Mouse (Mus musculus) myocyte (in vitro differentiated cells): Measurements from ENCODE around the gene Rccd1.

ENCODE experiments used
- CEBPB ChIP-seq: IDR thresholded peaks from 2 replicates; pipeline ENCODE4 v1.6.1; 2011; ENCODE audit warnings: mild to moderate bottlenecking, moderate library complexity; ENCODE audit not compliant: poor library complexity, insufficient read depth, severe bottlenecking
- MYOG ChIP-seq, 3 experiments: IDR thresholded peaks; one replicate each; pipeline ENCODE4 v1.6.1; 2011; ENCODE audit warnings: control low read depth in 2 of 3, low read depth in 2 of 3, mild to moderate bottlenecking in 2 of 3; ENCODE audit not compliant: insufficient read length in 2 of 3, control insufficient read depth in 1 of 3, insufficient read depth in 1 of 3
- POLR2A ChIP-seq: IDR thresholded peaks from one replicate; pipeline ENCODE4 v1.6.1; 2011; ENCODE audit warnings: low read depth, mild to moderate bottlenecking, control low read depth, moderate library complexity; ENCODE audit not compliant: insufficient read length
- POLR2AphosphoS2 ChIP-seq: IDR thresholded peaks from one replicate; pipeline ENCODE4 v1.6.1; 2011; ENCODE audit warnings: low read depth, control low read depth; ENCODE audit not compliant: insufficient read length
- REST ChIP-seq: IDR thresholded peaks from one replicate; pipeline ENCODE4 v1.6.1; 2011; ENCODE audit warnings: mild to moderate bottlenecking, control low read depth, moderate library complexity; ENCODE audit not compliant: insufficient read depth, insufficient read length
- SRF ChIP-seq: IDR thresholded peaks from one replicate; pipeline ENCODE4 v1.6.1; 2011; ENCODE audit warnings: low read depth; ENCODE audit not compliant: control insufficient read depth, insufficient read length
- USF1 ChIP-seq: IDR thresholded peaks from one replicate; pipeline ENCODE4 v1.6.1; 2011; ENCODE audit warnings: low read depth, mild to moderate bottlenecking, control low read depth, moderate library complexity

- TF ChIP-seq POLR2A = no peak
- TF ChIP-seq MYOG (IDR thresholded peaks at IDR 0.05; ENCODE audit: control insufficient read depth in 1 of 3, insufficient read depth in 1 of 3, insufficient read length in 2 of 3, low read depth in 2 of 3) = no peak
- TF ChIP-seq USF1 = no peak
- TF ChIP-seq CEBPB = no peak
- no peak for TF ChIP-seq REST
- no peak for TF ChIP-seq SRF
- TF ChIP-seq POLR2AphosphoS2 = no peak
Observed at GRCm38 (mm10) chr7:80267764-80268163, 56.5 kb downstream of the Rccd1 start.
